Comparison of ENCODE assay signal across 9 mouse cellular contexts in the genomic region with DNA sequence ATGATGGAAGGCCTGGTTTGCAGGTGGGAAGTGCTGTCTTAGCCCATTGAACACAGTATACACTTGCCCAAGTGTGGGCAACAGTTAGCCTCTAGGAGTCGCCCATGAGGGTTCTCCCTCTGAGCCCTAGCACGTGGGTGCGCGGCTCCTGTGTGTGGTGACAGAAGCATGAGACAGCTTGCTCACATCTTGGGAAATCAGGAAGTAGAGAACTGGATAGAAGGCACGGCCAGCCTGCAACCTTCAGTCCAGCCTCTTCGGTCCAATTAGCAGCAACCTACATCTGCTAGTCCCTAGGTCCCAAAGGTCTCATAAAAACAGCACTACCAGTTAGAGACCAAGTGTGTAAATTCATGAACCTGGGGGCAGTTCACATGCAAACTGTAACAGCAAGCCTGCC. TPM values are rescaled to one million over a fixed set of nuclear protein-coding genes. Genes with fewer than 3 reads are reported as not detected.
DNase-seq lines count a peak whose midpoint lies in the region; ATAC-seq and TF ChIP-seq lines count a peak whose summit lies in the region.
"Had no signal": no experiment of that assay in that cellular context is flagged by ENCODE, and none has a peak within 500 bp of the region (broad histone marks: within the 10 kb centered on the region; RNA-seq: fewer than 3 reads in every experiment).

No protein-coding gene starts in this region.

- H3K4me1 ChIP-seq in brown adipose tissue, adult 24 weeks (ENCODE audit: control insufficient read depth, insufficient read depth, insufficient read length, low read length): peaks cover 21% of the 10 kb centered on the region
- H3K4me1 ChIP-seq in lung, postnatal 0 days (ENCODE audit: insufficient read depth, low read depth, low read length): peaks cover 6% of the 10 kb centered on the region

- H3K4me3 ChIP-seq in gastrocnemius, adult 2 months: no peak overlapping the region
- no peak overlapping the region for H3K4me3 ChIP-seq in brown adipose tissue, adult 24 weeks (ENCODE audit: insufficient read depth, low read depth, low read length)
- H3K4me3 ChIP-seq in lung, postnatal 0 days (ENCODE audit: low read depth, low read length): no peak overlapping the region
- H3K4me3 ChIP-seq: midbrain, embryonic 12.5 days had no signal

- intact Hi-C loops in gastrocnemius, adult 2 months (cut with DNase I): loop anchor here (5.0 kb wide), 1 partner anchor 67 kb away; no protein-coding TSS in a partner anchor

- H3K36me3 ChIP-seq in lung, postnatal 0 days (ENCODE audit: insufficient read depth, low read length): no peaks in the 10 kb centered on the region
- H3K36me3 ChIP-seq: midbrain, embryonic 12.5 days had no signal

- TF ChIP-seq CTCF in gastrocnemius, adult 2 months (IDR thresholded peaks at IDR 0.05): no peak
- TF ChIP-seq CTCF in lung, postnatal 0 days (IDR thresholded peaks at IDR 0.05): peak; percentile 36

- no peaks in the 10 kb centered on the region for H3K9me3 ChIP-seq in lung, postnatal 0 days (ENCODE audit: low read length)
- H3K9me3 ChIP-seq: midbrain, embryonic 12.5 days had no signal

- peak; percentile 48 for DNase-seq in gastrocnemius, adult 2 months
- no peak for DNase-seq in gastrocnemius, postnatal 25 days
- DNase-seq in 3134 (ENCODE audit: extremely low read depth, insufficient read length, low spot score): peak; percentile 65
- DNase-seq in lung, postnatal 0 days (ENCODE audit: low spot score): peak; percentile 64
- no peak for DNase-seq in right cerebral cortex, adult 2 months (ENCODE audit: low spot score in 2 of 2)
- DNase-seq in right cerebral cortex, postnatal 25 days: no peak
- DNase-seq in natural killer cell, adult 2 months (ENCODE audit: low spot score in 2 of 2): no peak

- ATAC-seq in lung, postnatal 0 days: peak; percentile 31

- no peak overlapping the region for H3K4me2 ChIP-seq in lung, postnatal 0 days (replicated peaks; ENCODE audit: low read depth, low read length)
- H3K4me2 ChIP-seq: midbrain, embryonic 12.5 days had no signal

- H3K27ac ChIP-seq in gastrocnemius, adult 2 months: peak overlapping the region; percentile 84
- peak overlapping the region; percentile 11; the same call in 1 of the 2 replicates for H3K27ac ChIP-seq in brown adipose tissue, adult 24 weeks (replicated peaks; ENCODE audit: low read depth, low read length)
- peak overlapping the region; percentile 62 for H3K27ac ChIP-seq in lung, postnatal 0 days (ENCODE audit: low read length)
- H3K27ac ChIP-seq: midbrain, embryonic 12.5 days had no signal

- H3K9ac ChIP-seq in lung, postnatal 0 days (replicated peaks; ENCODE audit: low read depth): no peak overlapping the region
- H3K9ac ChIP-seq: midbrain, embryonic 12.5 days had no signal

- 68% methylated on average over 6 of the region's 6 CpGs for WGBS in lung, postnatal 0 days

- H3K27me3 ChIP-seq in lung, postnatal 0 days (replicated peaks; ENCODE audit: insufficient read depth, low read length): no peaks in the 10 kb centered on the region

- no peak for TF ChIP-seq EP300 in lung, postnatal 0 days (IDR thresholded peaks at IDR 0.05)

RNA-seq across cellular contexts. Expression of gene Tomm20, which starts 36.8 kb away (rescaled TPM):
- total RNA-seq in gastrocnemius, adult 2 months (2021): 100 to 1,000 TPM in 1 of 2 experiments, 10 to 100 TPM in 1; 92.0 to 104 TPM
- total RNA-seq in gastrocnemius, postnatal 25 days (2021): 10 to 100 TPM; 84.5 to 86.1 TPM
- polyA plus RNA-seq in brown adipose tissue, adult 24 weeks (2012; ENCODE audit: insufficient read depth, insufficient read length, missing spikeins): 149 and 242 TPM in 2 replicates
- polyA plus RNA-seq in lung, postnatal 0 days (2015; fragmentation: Nextera tagmentation; extraction: Ambion mirVana): 138 and 155 TPM in 2 replicates

Comparison
In these comparisons a context has a peak if more than half of its experiments do, and no peak if none do; other contexts are left out.
1. DNase-seq: peak in gastrocnemius, adult 2 months (single experiment), 3134 (single experiment) and lung, postnatal 0 days (single experiment); none in gastrocnemius, postnatal 25 days (single experiment), right cerebral cortex, adult 2 months (0 of 2), right cerebral cortex, postnatal 25 days (single experiment) and natural killer cell, adult 2 months (0 of 2).
2. H3K27ac ChIP-seq: peak in every context shown above with its lines; median percentile 84 in gastrocnemius, adult 2 months; 62 in lung, postnatal 0 days; 11 in brown adipose tissue, adult 24 weeks.